Mouse (Mus musculus) thymus, postnatal 25 days (tissue): ENCODE measurements around the gene Gap43.
"Not testable (repeated sequence)": the region's sequence is repeated elsewhere in the genome, so short reads cannot be mapped to it uniquely, and the experiment has no call there.

Source experiments
- DNase-seq: peaks from one replicate; pipeline ENCODE4 v3.0.0; 2022

Gene Gap43

GRCm38 (mm10) chr16:42340021-42340768 is at the start of gene Gap43:
Gene Gap43, minus strand, starts transcription at chr16:42340651.
- DNase-seq, result no peak

- DNase-seq, result no peak
Observed at GRCm38 (mm10) chr16:42381328-42381838, 40.9 kb upstream of the Gap43 start.

GRCm38 (mm10) chr16:42380641-42381040 is 40.2 kb upstream of the Gap43 start:
- DNase-seq, result no peak

- no peak for DNase-seq
Observed at GRCm38 (mm10) chr16:42370148-42370547, 29.7 kb upstream of the Gap43 start.

GRCm38 (mm10) chr16:42369346-42369745 is 28.9 kb upstream of the Gap43 start:
- no peak for DNase-seq

GRCm38 (mm10) chr16:42360061-42360460 is 19.6 kb upstream of the Gap43 start:
- DNase-seq, result no peak

- no peak for DNase-seq
Observed at GRCm38 (mm10) chr16:42358058-42358457, 17.6 kb upstream of the Gap43 start.

- DNase-seq, result no peak
Observed at GRCm38 (mm10) chr16:42350076-42350475, 9.6 kb upstream of the Gap43 start.

GRCm38 (mm10) chr16:42340865-42341264 is 414 bp upstream of the Gap43 start:
- not testable (repeated sequence) for DNase-seq

GRCm38 (mm10) chr16:42339512-42339911 is 939 bp downstream of the Gap43 start:
- no peak for DNase-seq

GRCm38 (mm10) chr16:42338987-42339386 is 1.5 kb downstream of the Gap43 start:
- no peak for DNase-seq

- no peak for DNase-seq
Observed at GRCm38 (mm10) chr16:42338342-42338741, 2.1 kb downstream of the Gap43 start.

- no peak for DNase-seq
Observed at GRCm38 (mm10) chr16:42337663-42338062, 2.8 kb downstream of the Gap43 start.

GRCm38 (mm10) chr16:42336610-42337009 is 3.8 kb downstream of the Gap43 start:
- DNase-seq, result no peak

GRCm38 (mm10) chr16:42332321-42332720 is 8.1 kb downstream of the Gap43 start:
- no peak for DNase-seq

- no peak for DNase-seq
Observed at GRCm38 (mm10) chr16:42326191-42326590, 14.3 kb downstream of the Gap43 start.

GRCm38 (mm10) chr16:42325536-42325935 is 14.9 kb downstream of the Gap43 start:
- DNase-seq, result no peak

- DNase-seq, result no peak
Observed at GRCm38 (mm10) chr16:42319831-42320230, 20.6 kb downstream of the Gap43 start.

- no peak for DNase-seq
Observed at GRCm38 (mm10) chr16:42319365-42319764, 21.1 kb downstream of the Gap43 start.

GRCm38 (mm10) chr16:42312125-42312524 is 28.3 kb downstream of the Gap43 start:
- no peak for DNase-seq

- no peak for DNase-seq
Observed at GRCm38 (mm10) chr16:42308761-42309160, 31.7 kb downstream of the Gap43 start.

- peak; percentile 1 for DNase-seq
Observed at GRCm38 (mm10) chr16:42305934-42306701, 34.3 kb downstream of the Gap43 start.

- no peak for DNase-seq
Observed at GRCm38 (mm10) chr16:42303461-42303860, 37.0 kb downstream of the Gap43 start.

- no peak for DNase-seq
Observed at GRCm38 (mm10) chr16:42294481-42294880, 46.0 kb downstream of the Gap43 start.
